Mouse (Mus musculus) kidney, embryonic 14.5 days (tissue): ENCODE measurements around the gene Mcee. TPM values are rescaled to one million over a fixed set of nuclear protein-coding genes. Genes with fewer than 3 reads are reported as not detected.

Source experiments
- ATAC-seq: fragments of 200-750 bp; cut with Nextera tagmentation; 2 replicates; pipeline ENCODE4 v1.8.0; 2017; ENCODE audit warnings: moderate number of reproducible peaks, mild to moderate bottlenecking, moderate TSS enrichment, moderate library complexity; ENCODE audit not compliant: low FRiP score, low TSS enrichment
- H3K27ac ChIP-seq: fragments of 300-500 bp; sonication (generic); 2 replicates; pipeline ENCODE4 v1.5.1; 2014; ENCODE audit warnings: low read depth, mild to moderate bottlenecking, low read length, moderate library complexity, mixed read lengths
- H3K27me3 ChIP-seq: fragments of 300-500 bp; sonication (generic); 2 replicates; pipeline ENCODE4 v1.6.1; 2014; ENCODE audit warnings: mild to moderate bottlenecking, low read length; ENCODE audit not compliant: control insufficient read depth, insufficient read depth
- H3K36me3 ChIP-seq: fragments of 300-500 bp; sonication (generic); 2 replicates; pipeline ENCODE4 v1.6.1; 2014; ENCODE audit warnings: low read length, mixed read lengths; ENCODE audit not compliant: control insufficient read depth, insufficient read depth
- H3K4me1 ChIP-seq: fragments of 300-500 bp; sonication (generic); 2 replicates; pipeline ENCODE4 v1.6.1; 2014; ENCODE audit warnings: low read length, mixed read lengths; ENCODE audit not compliant: control insufficient read depth, insufficient read depth
- H3K4me2 ChIP-seq: fragments of 300-500 bp; sonication (generic); replicated peaks from 2 replicates; pipeline ENCODE4 v1.6.1; 2014; ENCODE audit warnings: low read depth, mild to moderate bottlenecking, low read length
- H3K4me3 ChIP-seq: fragments of 300-500 bp; sonication (generic); 2 replicates; pipeline ENCODE4 v1.5.1; 2014; ENCODE audit warnings: mild to moderate bottlenecking, low read length
- H3K9ac ChIP-seq: fragments of 300-500 bp; sonication (generic); 2 replicates; pipeline ENCODE4 v1.6.1; 2014; ENCODE audit warnings: low read depth, mild to moderate bottlenecking, low read length, moderate library complexity
- H3K9me3 ChIP-seq: fragments of 300-500 bp; sonication (generic); 2 replicates; pipeline ENCODE4 v1.6.1; 2016; ENCODE audit warnings: low read length; ENCODE audit not compliant: control insufficient read depth
- WGBS: fragments of 180-500 bp; shearing (Covaris S2); extraction: QIAGEN DNeasy Blood & Tissue Kit; methylation state at CpG from one replicate; pipeline ENCODE4 v1.1.7; 2014; 5-methylcytosine and 5-hydroxymethylcytosine counted together
- polyA plus RNA-seq: library from polyadenylated mRNA; unstranded; fragments of >200 nt; fragmentation: Nextera tagmentation; extraction: Ambion mirVana; gene quantifications from 2 replicates; pipeline ENCODE4 v1.2.1, GENCODE M21; 2014

Mcee gene
- polyA plus RNA-seq, 1 experiment from 2014 or later: 74.4 TPM

- Histone ChIP-seq H3K27ac (no peak overlapping the region), H3K36me3 (peaks cover 2% of the 10 kb centered on the region; the same call in 1 of the 2 replicates), H3K4me1 (no peaks in the 10 kb centered on the region), H3K27me3 (no peaks in the 10 kb centered on the region), H3K4me3 (no peak overlapping the region), H3K4me2 (no peak overlapping the region), H3K9ac (no peak overlapping the region), H3K9me3 (no peaks in the 10 kb centered on the region)
- 90% methylated on average over 1 of the region's 1 CpGs for WGBS
- ATAC-seq: no peak
These were observed 8.3 kb downstream of the Mcee start for GRCm38 (mm10) chr7:64400725-64401124.

GRCm38 (mm10) chr7:64402452-64402851, 10.0 kb downstream of the Mcee start:
- 93% methylated on average over 4 of the region's 4 CpGs for WGBS
- Histone ChIP-seq H3K36me3 (peaks cover 2% of the 10 kb centered on the region; the same call in 1 of the 2 replicates), H3K27ac (no peak overlapping the region), H3K9ac (no peak overlapping the region), H3K9me3 (no peaks in the 10 kb centered on the region), H3K4me1 (no peaks in the 10 kb centered on the region), H3K4me2 (no peak overlapping the region), H3K27me3 (no peaks in the 10 kb centered on the region), H3K4me3 (no peak overlapping the region)
- ATAC-seq: no peak

- H3K4me1 ChIP-seq: no peaks in the 10 kb centered on the region
- no peak overlapping the region for H3K9ac ChIP-seq
- H3K4me2 ChIP-seq: no peak overlapping the region
- H3K27ac ChIP-seq: no peak overlapping the region
- WGBS: 91% methylated on average over 8 of the region's 8 CpGs
- ATAC-seq: no peak
- no peaks in the 10 kb centered on the region for H3K27me3 ChIP-seq
- H3K4me3 ChIP-seq: no peak overlapping the region
- no peaks in the 10 kb centered on the region for H3K9me3 ChIP-seq
- H3K36me3 ChIP-seq: peaks cover 2% of the 10 kb centered on the region; the same call in 1 of the 2 replicates
These were observed 11.6 kb downstream of the Mcee start for GRCm38 (mm10) chr7:64403989-64404388.

- Histone ChIP-seq H3K4me2 (no peak overlapping the region), H3K4me1 (no peaks in the 10 kb centered on the region), H3K27me3 (no peaks in the 10 kb centered on the region), H3K36me3 (no peaks in the 10 kb centered on the region), H3K9ac (no peak overlapping the region), H3K9me3 (no peaks in the 10 kb centered on the region), H3K27ac (no peak overlapping the region), H3K4me3 (no peak overlapping the region)
- WGBS: 64% methylated on average over 5 of the region's 5 CpGs
- ATAC-seq: no peak
These were observed 32.5 kb downstream of the Mcee start for GRCm38 (mm10) chr7:64424861-64425260.

GRCm38 (mm10) chr7:64439595-64440518, 47.5 kb downstream of the Mcee start:
- 73% methylated on average over 5 of the region's 5 CpGs for WGBS
- H3K36me3 ChIP-seq: no peaks in the 10 kb centered on the region
- no peaks in the 10 kb centered on the region for H3K4me1 ChIP-seq
- no peaks in the 10 kb centered on the region for H3K27me3 ChIP-seq
- H3K4me2 ChIP-seq: no peak overlapping the region
- no peak overlapping the region for H3K4me3 ChIP-seq
- H3K27ac ChIP-seq: no peak overlapping the region
- no peak overlapping the region for H3K9ac ChIP-seq
- no peak for ATAC-seq
- H3K9me3 ChIP-seq: no peaks in the 10 kb centered on the region

GRCm38 (mm10) chr7:64440519-64440918, 48.1 kb downstream of the Mcee start:
- H3K4me1 ChIP-seq: no peaks in the 10 kb centered on the region
- no peaks in the 10 kb centered on the region for H3K9me3 ChIP-seq
- no peaks in the 10 kb centered on the region for H3K36me3 ChIP-seq
- 88% methylated on average over 8 of the region's 8 CpGs for WGBS
- no peak overlapping the region for H3K4me2 ChIP-seq
- no peak for ATAC-seq
- H3K4me3 ChIP-seq: no peak overlapping the region
- no peak overlapping the region for H3K9ac ChIP-seq
- H3K27ac ChIP-seq: no peak overlapping the region
- no peaks in the 10 kb centered on the region for H3K27me3 ChIP-seq

- Histone ChIP-seq H3K4me1 (no peaks in the 10 kb centered on the region), H3K4me3 (no peak overlapping the region), H3K9me3 (no peaks in the 10 kb centered on the region), H3K27me3 (no peaks in the 10 kb centered on the region), H3K4me2 (no peak overlapping the region), H3K36me3 (no peaks in the 10 kb centered on the region), H3K27ac (no peak overlapping the region), H3K9ac (no peak overlapping the region)
- no peak for ATAC-seq
- WGBS: 76% methylated on average over 13 of the region's 13 CpGs
These were observed 58.2 kb downstream of the Mcee start for GRCm38 (mm10) chr7:64450631-64451030.

- H3K9ac ChIP-seq: no peak overlapping the region
- H3K4me2 ChIP-seq: no peak overlapping the region
- no peak overlapping the region for H3K4me3 ChIP-seq
- no peaks in the 10 kb centered on the region for H3K36me3 ChIP-seq
- ATAC-seq: no peak
- H3K27ac ChIP-seq: no peak overlapping the region
- no peaks in the 10 kb centered on the region for H3K27me3 ChIP-seq
- no peaks in the 10 kb centered on the region for H3K4me1 ChIP-seq
- WGBS: 82% methylated on average over 4 of the region's 4 CpGs
- no peaks in the 10 kb centered on the region for H3K9me3 ChIP-seq
These were observed 59.0 kb downstream of the Mcee start for GRCm38 (mm10) chr7:64451441-64451840.

- WGBS: 84% methylated on average over 5 of the region's 5 CpGs
- no peak for ATAC-seq
These were observed 59.5 kb downstream of the Mcee start for GRCm38 (mm10) chr7:64451861-64452382.

More at GRCm38 (mm10) chr7:64451861-64452382, 59.5 kb downstream of the Mcee start:
- Histone ChIP-seq H3K4me2 (no peak overlapping the region), H3K9me3 (no peaks in the 10 kb centered on the region), H3K4me1 (no peaks in the 10 kb centered on the region), H3K36me3 (no peaks in the 10 kb centered on the region), H3K27ac (no peak overlapping the region), H3K4me3 (no peak overlapping the region), H3K27me3 (no peaks in the 10 kb centered on the region), H3K9ac (no peak overlapping the region)
